Mouse (Mus musculus) ES-E14 (cell line): ENCODE data around the gene Pgghg. TPM values are rescaled to one million over a fixed set of nuclear protein-coding genes. Genes with fewer than 3 reads are reported as not detected.

Experiments
- DNase-seq: peaks from one replicate; pipeline ENCODE4 v3.0.0-alpha.2; 2013; ENCODE audit warnings: low read depth, low spot score
- H3K27ac ChIP-seq: 2 replicates; pipeline ENCODE4 v1.5.1; 2012; ENCODE audit warnings: low read depth, mild to moderate bottlenecking, low read length, moderate library complexity, mixed read lengths; ENCODE audit not compliant: poor library complexity, insufficient read depth, severe bottlenecking
- H3K36me3 ChIP-seq: 2 replicates; pipeline ENCODE4 v1.6.1; 2012; ENCODE audit warnings: mild to moderate bottlenecking, low read length, moderate library complexity, mixed read lengths; ENCODE audit not compliant: control insufficient read depth, poor library complexity, insufficient read depth, severe bottlenecking
- H3K4me1 ChIP-seq, 2 experiments: fragments of 150-350 bp in 1 of 2; sonication (generic) in 1 of 2; 2 replicates each; pipeline ENCODE4 v1.6.1; 2012; ENCODE audit warnings: low read length in 2 of 2, mild to moderate bottlenecking in 1 of 2, mixed read lengths in 1 of 2; ENCODE audit not compliant: control insufficient read depth in 2 of 2, insufficient read depth in 2 of 2, poor library complexity in 1 of 2
- H3K4me3 ChIP-seq, 2 experiments: fragments of 150-350 bp in 1 of 2; sonication (generic) in 1 of 2; 2 replicates each; pipeline ENCODE4 v1.5.1; 2012; ENCODE audit warnings: low read length in 2 of 2, low read depth in 1 of 2, mild to moderate bottlenecking in 1 of 2, mixed read lengths in 1 of 2; ENCODE audit not compliant: insufficient read depth in 1 of 2, poor library complexity in 1 of 2, severe bottlenecking in 1 of 2
- H3K9ac ChIP-seq: 2 replicates; pipeline ENCODE4 v1.6.1; 2012; ENCODE audit warnings: low read depth, mild to moderate bottlenecking, low read length, mixed read lengths; ENCODE audit not compliant: poor library complexity, insufficient read depth, severe bottlenecking
- H3K9me3 ChIP-seq: fragments of 150-350 bp; sonication (generic); 2 replicates; pipeline ENCODE4 v1.6.1; 2012; ENCODE audit warnings: low read depth, mild to moderate bottlenecking, low read length; ENCODE audit not compliant: control insufficient read depth, insufficient read depth
- CHD2 ChIP-seq: IDR thresholded peaks from 2 replicates; pipeline ENCODE4 v1.6.1; 2014; ENCODE audit warnings: mild to moderate bottlenecking, low read depth, low read length, inconsistent platforms
- HCFC1 ChIP-seq: IDR thresholded peaks from 2 replicates; pipeline ENCODE4 v1.6.1; 2012; ENCODE audit warnings: low read length, inconsistent platforms, borderline replicate concordance; ENCODE audit not compliant: insufficient read depth
- MAFK ChIP-seq: IDR thresholded peaks from 2 replicates; pipeline ENCODE4 v1.6.1; 2014; ENCODE audit warnings: mild to moderate bottlenecking, low read depth, low read length, inconsistent platforms; ENCODE audit not compliant: insufficient read depth
- ZC3H11A ChIP-seq: IDR thresholded peaks from 2 replicates; pipeline ENCODE4 v1.6.1; 2012; ENCODE audit warnings: low read depth, mild to moderate bottlenecking, inconsistent platforms, low read length, borderline replicate concordance
- ZNF384 ChIP-seq: IDR thresholded peaks from 2 replicates; pipeline ENCODE4 v1.6.1; 2012; ENCODE audit warnings: low read depth, low read length, inconsistent platforms
- in situ Hi-C, 2 experiments: fragments of 600-800 bp; cut with MboI; formaldehyde crosslinking; loops; one replicate each; pipeline ENCODE4 v1.15.1; 2025; ENCODE audit warnings: low sequenced_read_pairs in 2 of 2, inconsistent platforms in 1 of 2; ENCODE audit not compliant: unreplicated experiment in 2 of 2
- total RNA-seq: library from RNA; depleted of rRNA; stranded (reverse); fragments of 300-350 nt; gene quantifications from 2 replicates; pipeline ENCODE4 v1.2.3, GENCODE M21; 2012

The Pgghg gene
- total RNA-seq, 1 experiment = 10.0 TPM

DNA sequence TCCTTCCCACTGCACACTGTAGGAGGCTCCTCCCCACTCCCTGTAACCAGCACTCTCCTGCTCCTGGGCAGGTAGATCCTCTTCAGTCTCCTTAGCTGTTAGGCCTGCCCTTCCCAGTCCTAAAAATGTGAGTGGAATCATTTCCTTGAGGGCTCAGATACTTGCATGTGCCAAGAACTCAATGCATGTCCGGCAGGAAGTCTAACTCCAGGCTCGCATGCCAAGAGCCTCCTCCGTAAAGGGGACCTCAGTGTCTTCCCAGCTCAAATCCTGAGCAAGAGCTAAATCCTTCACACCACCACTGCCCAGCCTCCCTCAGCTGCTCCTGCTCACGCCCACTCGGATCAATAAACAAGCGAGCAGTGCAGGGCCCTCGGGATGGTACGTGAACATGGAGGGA lies 9.9 kb downstream of the Pgghg start:
- no peak for TF ChIP-seq CHD2
- no peak for TF ChIP-seq ZNF384
- TF ChIP-seq ZC3H11A = no peak
- TF ChIP-seq MAFK = no peak
- no peak for TF ChIP-seq HCFC1
- Histone ChIP-seq H3K9ac (no peak overlapping the region; the same call in 1 of the 2 replicates), H3K27ac (peak overlapping the region; percentile 17; the same call in 1 of the 2 replicates), H3K4me3 (no peak overlapping the region), H3K9me3 (no peaks in the 10 kb centered on the region), H3K36me3 (peaks cover 42% of the 10 kb centered on the region), H3K4me1 (peaks cover 12 to 31% of the 10 kb centered on the region in 2 experiments)
- in situ Hi-C loops = loop anchor here in 1 of 2 experiments (10.0 kb wide), 1 partner anchor 94 kb away; no protein-coding TSS in a partner anchor
- no peak for DNase-seq

GRCm38 (mm10) chr7:140951765-140952164 lies 10.6 kb downstream of the Pgghg start:
- H3K36me3 ChIP-seq = peaks cover 37% of the 10 kb centered on the region
- peaks cover 12 to 34% of the 10 kb centered on the region in 2 experiments for H3K4me1 ChIP-seq
- no peak overlapping the region for H3K4me3 ChIP-seq
- no peaks in the 10 kb centered on the region for H3K9me3 ChIP-seq
- H3K9ac ChIP-seq = no peak overlapping the region
- TF ChIP-seq ZNF384 (no peak), MAFK (no peak), ZC3H11A (no peak), HCFC1 (no peak), CHD2 (no peak)
- no peak overlapping the region; the same call in 1 of the 2 replicates for H3K27ac ChIP-seq
- in situ Hi-C loops = loop anchor here in 1 of 2 experiments (10.0 kb wide), 1 partner anchor 93 kb away; no protein-coding TSS in a partner anchor
- DNase-seq = no peak

DNA sequence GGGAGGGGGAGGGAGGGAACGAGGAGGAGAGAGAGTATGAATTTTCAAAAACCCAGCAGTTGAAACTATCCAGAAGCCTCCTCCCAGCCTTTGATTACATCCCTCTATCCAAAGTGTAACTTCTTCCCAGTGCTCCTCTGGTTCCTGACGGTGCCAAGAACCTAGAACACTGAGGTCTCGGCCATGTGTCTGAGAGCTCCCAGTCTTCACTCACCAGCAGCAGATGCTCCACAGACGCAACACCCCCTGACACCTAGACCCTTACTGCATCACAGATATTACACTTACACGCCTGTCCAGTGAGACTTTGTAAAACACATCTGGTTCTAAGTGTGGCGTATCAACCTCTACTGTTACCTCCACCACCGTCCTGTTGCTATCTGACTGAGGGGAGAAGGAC lies 11.2 kb downstream of the Pgghg start:
- in situ Hi-C loops = loop anchor here in 1 of 2 experiments (10.0 kb wide), 1 partner anchor 92 kb away; no protein-coding TSS in a partner anchor

GRCm38 (mm10) chr7:140953133-140953532 lies 11.9 kb downstream of the Pgghg start:
- Histone ChIP-seq H3K36me3 (peaks cover 23% of the 10 kb centered on the region), H3K9ac (0 out of 2 replicates have a peak overlapping the region, but pooled peaks have one; percentile 9), H3K4me1 (peaks cover 18 to 38% of the 10 kb centered on the region in 2 experiments), H3K9me3 (no peaks in the 10 kb centered on the region), H3K4me3 (peak overlapping the region in 1 of 2 experiments; percentile 93; a peak in 2 of 4 replicates), H3K27ac (no peak overlapping the region)
- no peak for DNase-seq
- in situ Hi-C loops = loop anchor here in 1 of 2 experiments (10.0 kb wide), 1 partner anchor 92 kb away; no protein-coding TSS in a partner anchor
- no peak for TF ChIP-seq HCFC1
- TF ChIP-seq ZNF384 = no peak
- no peak for TF ChIP-seq ZC3H11A
- TF ChIP-seq CHD2 = no peak
- no peak for TF ChIP-seq MAFK

More for the DNA sequence above, 11.2 kb downstream of the Pgghg start:
- Histone ChIP-seq H3K4me1 (peaks cover 16 to 38% of the 10 kb centered on the region in 2 experiments), H3K36me3 (peaks cover 30% of the 10 kb centered on the region), H3K9ac (no peak overlapping the region), H3K4me3 (no peak overlapping the region), H3K9me3 (no peaks in the 10 kb centered on the region), H3K27ac (no peak overlapping the region)
- TF ChIP-seq MAFK = no peak
- no peak for TF ChIP-seq ZNF384
- no peak for TF ChIP-seq HCFC1
- no peak for TF ChIP-seq CHD2
- no peak for TF ChIP-seq ZC3H11A
- no peak for DNase-seq
